Mouse (Mus musculus): ENCODE measurements around the gene Prrc2b.

Prrc2b gene

GRCm38 (mm10) chr2:32137667-32138266, 13.1 kb upstream of the Prrc2b start:
- peak; percentile 96 to 99 for DNase-seq

GRCm38 (mm10) chr2:32139377-32139776, 11.5 kb upstream of the Prrc2b start:
- no peak for DNase-seq

- DNase-seq, result peak; percentile 72 to 81
Measured at GRCm38 (mm10) chr2:32140498-32140934, 10.4 kb upstream of the Prrc2b start.

- DNase-seq, result no peak
Measured at GRCm38 (mm10) chr2:32141602-32142001, 9.3 kb upstream of the Prrc2b start.

- DNase-seq, result no peak
Measured at GRCm38 (mm10) chr2:32142368-32142767, 8.5 kb upstream of the Prrc2b start.

- DNase-seq, result no peak
Measured at GRCm38 (mm10) chr2:32144633-32145032, 6.2 kb upstream of the Prrc2b start.

- no peak for DNase-seq
Measured at GRCm38 (mm10) chr2:32146617-32147162, 4.2 kb upstream of the Prrc2b start.

- DNase-seq, result no peak
Measured at GRCm38 (mm10) chr2:32150135-32150534, 747 bp upstream of the Prrc2b start.

- DNase-seq, result no peak
Measured at GRCm38 (mm10) chr2:32150562-32150923, 339 bp upstream of the Prrc2b start.

- DNase-seq, result no peak
Measured at GRCm38 (mm10) chr2:32151660-32152366, 931 bp downstream of the Prrc2b start.

GRCm38 (mm10) chr2:32152367-32153034, 1.6 kb downstream of the Prrc2b start:
- no peak for DNase-seq

- DNase-seq, result peak; percentile 72 to 79
Measured at GRCm38 (mm10) chr2:32153041-32153790, 2.3 kb downstream of the Prrc2b start.

GRCm38 (mm10) chr2:32153791-32154119, 2.9 kb downstream of the Prrc2b start:
- DNase-seq, result no peak

GRCm38 (mm10) chr2:32154334-32154997, 3.6 kb downstream of the Prrc2b start:
- DNase-seq, result no peak

GRCm38 (mm10) chr2:32154998-32155541, 4.2 kb downstream of the Prrc2b start:
- no peak for DNase-seq

GRCm38 (mm10) chr2:32155614-32156013, 4.7 kb downstream of the Prrc2b start:
- no peak for DNase-seq

- no peak for DNase-seq
Measured at GRCm38 (mm10) chr2:32156645-32157044, 5.8 kb downstream of the Prrc2b start.

- no peak for DNase-seq
Measured at GRCm38 (mm10) chr2:32157328-32157727, 6.4 kb downstream of the Prrc2b start.

- DNase-seq, result no peak
Measured at GRCm38 (mm10) chr2:32158616-32159239, 7.8 kb downstream of the Prrc2b start.

- DNase-seq, result no peak
Measured at GRCm38 (mm10) chr2:32160525-32160924, 9.6 kb downstream of the Prrc2b start.

GRCm38 (mm10) chr2:32160967-32161366, 10.1 kb downstream of the Prrc2b start:
- no peak for DNase-seq

GRCm38 (mm10) chr2:32162102-32162501, 11.2 kb downstream of the Prrc2b start:
- DNase-seq, result no peak

All from kidney, adult 8-10 months (tissue).